10 mouse cellular contexts compared by ENCODE assay signal in the genomic region with DNA sequence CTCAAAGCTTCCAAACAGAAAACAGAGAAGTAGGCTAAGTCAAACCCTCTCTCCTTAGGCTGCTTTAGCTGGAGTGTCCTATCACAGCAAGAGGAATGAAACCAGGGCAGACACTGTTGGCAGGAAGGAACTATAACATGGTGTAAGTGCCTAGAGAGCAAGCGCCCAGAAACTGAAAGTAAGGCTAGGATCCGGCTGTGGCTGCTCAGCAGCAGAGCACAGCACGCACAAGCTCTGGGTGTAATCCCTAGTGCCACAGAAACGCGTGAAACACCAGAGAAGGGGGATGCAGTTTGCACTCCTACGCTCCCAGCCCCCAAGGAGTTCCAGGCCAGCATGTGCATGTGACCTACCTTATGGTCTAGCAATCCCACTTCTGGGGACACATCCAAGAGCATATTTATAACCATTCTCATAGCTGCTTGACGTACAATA. TPM values are rescaled to one million over a fixed set of nuclear protein-coding genes. Genes with fewer than 3 reads are reported as not detected.
DNase-seq lines count a peak whose midpoint lies in the region; TF ChIP-seq lines count a peak whose summit lies in the region.
"Had no signal": no experiment of that assay in that cellular context is flagged by ENCODE, and none has a peak within 500 bp of the region (broad histone marks: within the 10 kb centered on the region; RNA-seq: fewer than 3 reads in every experiment).

No protein-coding gene starts in this region.

- 41% methylated on average over 7 of the region's 7 CpGs for WGBS in liver, adult 2 months
- WGBS in heart, adult 2 months = 19% methylated on average over 7 of the region's 7 CpGs

- H3K79me2 ChIP-seq in liver, adult 2 months (ENCODE audit: control insufficient read depth, insufficient read depth, low read length) = peaks cover 34% of the 10 kb centered on the region
- H3K79me2 ChIP-seq in heart, adult 2 months (replicated peaks; ENCODE audit: control insufficient read depth, insufficient read depth, low read length) = 0 out of 2 replicates have a peak, but pooled peaks cover 4% of the 10 kb centered on the region

- 0 out of 2 replicates have a peak, but pooled peaks cover 4% of the 10 kb centered on the region for H3K4me1 ChIP-seq in liver, adult 2 months (ENCODE audit: control insufficient read depth, insufficient read depth, low read length)
- H3K4me1 ChIP-seq in heart, adult 2 months (ENCODE audit: control insufficient read depth, insufficient read depth, low read length) = peaks cover 11% of the 10 kb centered on the region

- TF ChIP-seq CTCF in liver, adult 2 months (IDR thresholded peaks at IDR 0.05; ENCODE audit: low read depth, low read length) = no peak
- no peak for TF ChIP-seq CTCF in heart, adult 2 months (IDR thresholded peaks at IDR 0.05)
- no peak for TF ChIP-seq CTCF in left cerebral cortex, adult 2 months (IDR thresholded peaks at IDR 0.05)

- no peak for TF ChIP-seq POLR2A in liver, adult 2 months (IDR thresholded peaks at IDR 0.05; ENCODE audit: extremely low read depth, insufficient read depth, low read length)
- TF ChIP-seq POLR2A in heart, adult 2 months (IDR thresholded peaks at IDR 0.05; ENCODE audit: insufficient read depth, low read depth, low read length) = 0 out of 2 replicates have a peak, but pooled peaks have one; percentile 24

- DNase-seq in adrenal gland, adult (ENCODE audit: inconsistent age in 2 of 2, low spot score in 1 of 2) = peak; percentile 56 to 79
- no peak for DNase-seq in adrenal gland, adult 18-20 months (ENCODE audit: low spot score in 2 of 2)
- DNase-seq in liver, adult 2 months (ENCODE audit: extremely low read depth, low read depth, low spot score) = peak; percentile 54
- no peak for DNase-seq in liver
- DNase-seq in heart, adult 2 months = peak in 1 of 2 experiments; percentile 73
- peak in 1 of 2 experiments; percentile 22 for DNase-seq in left cerebral cortex, adult 2 months (ENCODE audit: extremely low spot score in 1 of 2, low spot score in 2 of 2)
- peak; percentile 29 to 34 for DNase-seq in monocyte, adult 2 months (ENCODE audit: low read depth in 1 of 2, low spot score in 2 of 2)
- DNase-seq in gastrocnemius, adult 8-10 months (ENCODE audit: low spot score in 2 of 2) = no peak
- DNase-seq: lung, embryonic 14.5 days had no signal

- H3K27me3 ChIP-seq in liver, adult 2 months (ENCODE audit: control insufficient read depth, insufficient read depth, low read length) = no peaks in the 10 kb centered on the region
- H3K27me3 ChIP-seq in heart, adult 2 months (ENCODE audit: control insufficient read depth, insufficient read depth, low read length) = no peaks in the 10 kb centered on the region
- H3K27me3 ChIP-seq: embryonic facial prominence, embryonic 12.5 days had no signal

- 0 out of 2 replicates have a peak overlapping the region, but pooled peaks have one; percentile 13 for H3K9ac ChIP-seq in liver, adult 2 months (ENCODE audit: low read depth, low read length)
- H3K9ac ChIP-seq in heart, adult 2 months (ENCODE audit: low read depth, low read length) = peak overlapping the region; percentile 65
- H3K9ac ChIP-seq: embryonic facial prominence, embryonic 12.5 days; lung, embryonic 14.5 days had no signal

- intact Hi-C loops in heart, adult 2 months (cut with DNase I) = no loop called here
- intact Hi-C loops in left cerebral cortex, adult 2 months (cut with DNase I) = no loop called here

- TF ChIP-seq EP300 in heart, adult 2 months (IDR thresholded peaks at IDR 0.05; ENCODE audit: insufficient read depth, low read depth, low read length) = 0 out of 2 replicates have a peak, but pooled peaks have one; percentile 34

- no peak overlapping the region for H3K4me3 ChIP-seq in liver, adult 2 months (ENCODE audit: insufficient read depth, low read depth, low read length)
- H3K4me3 ChIP-seq in heart, adult 2 months = peak overlapping the region; percentile 34
- peak overlapping the region; percentile 21; the same call in 1 of the 2 replicates for H3K4me3 ChIP-seq in left cerebral cortex, adult 2 months
- H3K4me3 ChIP-seq: embryonic facial prominence, embryonic 12.5 days had no signal

- H3K27ac ChIP-seq in liver, adult 2 months (replicated peaks; ENCODE audit: insufficient read depth, low read depth, low read length) = peak overlapping the region; percentile 11; the same call in 1 of the 2 replicates
- H3K27ac ChIP-seq in heart, adult 2 months = peak overlapping the region; percentile 76
- peak overlapping the region; percentile 70 for H3K27ac ChIP-seq in left cerebral cortex, adult 2 months
- H3K27ac ChIP-seq: embryonic facial prominence, embryonic 12.5 days had no signal

- H3K36me3 ChIP-seq in liver, adult 2 months (ENCODE audit: control insufficient read depth, insufficient read depth, low read length) = no peaks in the 10 kb centered on the region
- H3K36me3 ChIP-seq in heart, adult 2 months (ENCODE audit: control insufficient read depth, insufficient read depth, low read length) = no peaks in the 10 kb centered on the region; the same call in 1 of the 2 replicates
- H3K36me3 ChIP-seq: embryonic facial prominence, embryonic 12.5 days had no signal

RNA-seq across cellular contexts. Expression of a gene that starts 41.2 kb away (rescaled TPM):
- 10 to 100 TPM; 20.5 to 24.9 TPM for total RNA-seq in adrenal gland, adult 18-20 months (2021)
- total RNA-seq in liver, adult 2 months (2014; rRNA removed) = 3.0 and 5.4 TPM in 2 replicates
- 8.7 and 12.9 TPM in 2 replicates for polyA plus RNA-seq in liver, adult 2 months (2012; rRNA removed)
- 10 to 100 TPM; 11.0 to 12.9 TPM for total RNA-seq in heart, adult 2 months (2021)
- polyA plus RNA-seq in heart, adult 2 months (2012; rRNA removed) = 11.6 and 14.3 TPM in 2 replicates
- 10 to 100 TPM; 14.9 to 16.5 TPM for total RNA-seq in left cerebral cortex, adult 2 months (2021)
- 10 to 100 TPM in 3 of 4 experiments, 1 to 10 TPM in 1; 8.9 to 11.6 (median 11.4) TPM for total RNA-seq in gastrocnemius, adult 8-10 months (2022)

Comparison
In these comparisons a context has a peak if more than half of its experiments do, and no peak if none do; other contexts are left out.
1. DNase-seq: peak in adrenal gland, adult (2 of 2), liver, adult 2 months (single experiment) and monocyte, adult 2 months (2 of 2); none in adrenal gland, adult 18-20 months (0 of 2), liver (single experiment) and gastrocnemius, adult 8-10 months (0 of 2).
2. H3K27ac ChIP-seq: peak in every context shown above with its lines; median percentile 76 in heart, adult 2 months; 70 in left cerebral cortex, adult 2 months; 11 in liver, adult 2 months.